Mouse (Mus musculus): ENCODE results near the gene Psmb10. TPM values are rescaled to one million over a fixed set of nuclear protein-coding genes. Genes with fewer than 3 reads are reported as not detected.

The Psmb10 gene
- polyA plus RNA-seq, 1 experiment from 2014 or later: 116 TPM

GRCm38 (mm10) chr8:105890870-105891269 lies 47.4 kb downstream of the Psmb10 start:
- Histone ChIP-seq H3K27me3 (replicated peaks; ENCODE audit: control insufficient read depth, insufficient read depth, low read length) (no peaks in the 10 kb centered on the region), H3K4me1 (ENCODE audit: control insufficient read depth, insufficient read depth, low read length) (no peaks in the 10 kb centered on the region), H3K9me3 (ENCODE audit: control insufficient read depth, low read length) (no peaks in the 10 kb centered on the region), H3K27ac (ENCODE audit: low read length) (no peak overlapping the region), H3K36me3 (ENCODE audit: control insufficient read depth, insufficient read depth, low read length) (peaks cover 37% of the 10 kb centered on the region), H3K4me2 (ENCODE audit: low read depth, low read length) (no peak overlapping the region), H3K4me3 (ENCODE audit: low read length) (no peak overlapping the region), H3K9ac (ENCODE audit: low read depth, low read length) (no peak overlapping the region)
- ATAC-seq: no peak
- 92% methylated on average over 6 of the region's 6 CpGs for WGBS

- ATAC-seq: no peak
- no peak overlapping the region for H3K27ac ChIP-seq (ENCODE audit: low read length)
These were observed 48.3 kb downstream of the Psmb10 start for GRCm38 (mm10) chr8:105889756-105890465.

More at GRCm38 (mm10) chr8:105889756-105890465, 48.3 kb downstream of the Psmb10 start:
- no peak overlapping the region for H3K4me2 ChIP-seq (ENCODE audit: low read depth, low read length)
- no peaks in the 10 kb centered on the region for H3K27me3 ChIP-seq (replicated peaks; ENCODE audit: control insufficient read depth, insufficient read depth, low read length)
- 92% methylated on average over 12 of the region's 12 CpGs for WGBS
- no peak overlapping the region for H3K9ac ChIP-seq (ENCODE audit: low read depth, low read length)
- peaks cover 42% of the 10 kb centered on the region for H3K36me3 ChIP-seq (ENCODE audit: control insufficient read depth, insufficient read depth, low read length)
- H3K4me1 ChIP-seq (ENCODE audit: control insufficient read depth, insufficient read depth, low read length): no peaks in the 10 kb centered on the region
- no peaks in the 10 kb centered on the region for H3K9me3 ChIP-seq (ENCODE audit: control insufficient read depth, low read length)
- H3K4me3 ChIP-seq (ENCODE audit: low read length): no peak overlapping the region

Small RNA genes within 50 kb of the gene (microRNA-seq; reads per million reads assigned to microRNA genes)
- not detected for gene Mir7074

Other genes starting within 250 kb of the Psmb10 start
- gene Acd, start 237.3 kb downstream of the Psmb10 start, polyA plus RNA-seq (2015; fragmentation: Nextera tagmentation; extraction: Ambion mirVana): 53.0 and 55.0 TPM in 2 replicates
- 12.0 and 12.6 TPM in 2 replicates for gene Pard6a, start 237.3 kb downstream of the Psmb10 start, polyA plus RNA-seq (2015; fragmentation: Nextera tagmentation; extraction: Ambion mirVana)
- gene 4933405L10Rik, start 230.8 kb downstream of the Psmb10 start, polyA plus RNA-seq (2015; fragmentation: Nextera tagmentation; extraction: Ambion mirVana): not detected in 2 replicates
- gene Enkd1, start 230.2 kb downstream of the Psmb10 start, polyA plus RNA-seq (2015; fragmentation: Nextera tagmentation; extraction: Ambion mirVana): 11.2 and 13.6 TPM in 2 replicates
- 8.7 and 10.9 TPM in 2 replicates for gene Gfod2, start 179.8 kb downstream of the Psmb10 start, polyA plus RNA-seq (2015; fragmentation: Nextera tagmentation; extraction: Ambion mirVana)
- 7.1 and 8.2 TPM in 2 replicates for gene Ranbp10, start 111.1 kb downstream of the Psmb10 start, polyA plus RNA-seq (2015; fragmentation: Nextera tagmentation; extraction: Ambion mirVana)
- gene Tsnaxip1, start 110.7 kb downstream of the Psmb10 start, polyA plus RNA-seq (2015; fragmentation: Nextera tagmentation; extraction: Ambion mirVana): not detected in 2 replicates
- 25.5 and 28.9 TPM in 2 replicates for gene Cenpt, start 85.2 kb downstream of the Psmb10 start, polyA plus RNA-seq (2015; fragmentation: Nextera tagmentation; extraction: Ambion mirVana)
- gene Thap11, start 83.3 kb downstream of the Psmb10 start, polyA plus RNA-seq (2015; fragmentation: Nextera tagmentation; extraction: Ambion mirVana): 49.4 and 49.6 TPM in 2 replicates
- gene Nutf2, start 77.9 kb downstream of the Psmb10 start, polyA plus RNA-seq (2015; fragmentation: Nextera tagmentation; extraction: Ambion mirVana): 165 and 207 TPM in 2 replicates
- 31.6 and 34.9 TPM in 2 replicates for gene Edc4, start 57.6 kb downstream of the Psmb10 start, polyA plus RNA-seq (2015; fragmentation: Nextera tagmentation; extraction: Ambion mirVana)
- 0.29 and 0.33 TPM in 2 replicates for gene Nrn1l, start 44.9 kb downstream of the Psmb10 start, polyA plus RNA-seq (2015; fragmentation: Nextera tagmentation; extraction: Ambion mirVana)
- gene Pskh1, start 38.0 kb downstream of the Psmb10 start, polyA plus RNA-seq (2015; fragmentation: Nextera tagmentation; extraction: Ambion mirVana): 25.6 and 26.6 TPM in 2 replicates
- gene Ctrl, start 4.6 kb downstream of the Psmb10 start, polyA plus RNA-seq (2015; fragmentation: Nextera tagmentation; extraction: Ambion mirVana): 3.1 and 6.2 TPM in 2 replicates
- 1.7 and 2.8 TPM in 2 replicates for gene Lcat, start 4.9 kb upstream of the Psmb10 start, polyA plus RNA-seq (2015; fragmentation: Nextera tagmentation; extraction: Ambion mirVana)
- gene Slc12a4, start 27.7 kb upstream of the Psmb10 start, polyA plus RNA-seq (2015; fragmentation: Nextera tagmentation; extraction: Ambion mirVana): 19.4 and 21.8 TPM in 2 replicates
- gene Dpep3, start 41.0 kb upstream of the Psmb10 start, polyA plus RNA-seq (2015; fragmentation: Nextera tagmentation; extraction: Ambion mirVana): not detected in 2 replicates
- gene Dus2, start 52.9 kb upstream of the Psmb10 start, polyA plus RNA-seq (2015; fragmentation: Nextera tagmentation; extraction: Ambion mirVana): 17.2 and 17.6 TPM in 2 replicates
- 0.12 TPM in 1 of 2 replicates, not detected in the other for gene Dpep2nb, start 67.5 kb upstream of the Psmb10 start, polyA plus RNA-seq (2015; fragmentation: Nextera tagmentation; extraction: Ambion mirVana)
- 13.7 and 15.1 TPM in 2 replicates for gene Ddx28, start 73.4 kb upstream of the Psmb10 start, polyA plus RNA-seq (2015; fragmentation: Nextera tagmentation; extraction: Ambion mirVana)
- gene Nfatc3, start 120.4 kb upstream of the Psmb10 start, polyA plus RNA-seq (2015; fragmentation: Nextera tagmentation; extraction: Ambion mirVana): 4.0 and 4.5 TPM in 2 replicates
- 35.7 and 38.9 TPM in 2 replicates for gene Esrp2, start 198.5 kb upstream of the Psmb10 start, polyA plus RNA-seq (2015; fragmentation: Nextera tagmentation; extraction: Ambion mirVana)
- 10.1 and 10.7 TPM in 2 replicates for gene Pla2g15, start 212.0 kb upstream of the Psmb10 start, polyA plus RNA-seq (2015; fragmentation: Nextera tagmentation; extraction: Ambion mirVana)
- gene Slc7a6, start 230.4 kb upstream of the Psmb10 start, polyA plus RNA-seq (2015; fragmentation: Nextera tagmentation; extraction: Ambion mirVana): 24.5 and 24.6 TPM in 2 replicates

All from intestine, embryonic 16.5 days (tissue).